Mouse (Mus musculus) adrenal gland, postnatal 0 days (tissue): ENCODE results near the gene Srbd1. TPM values are rescaled to one million over a fixed set of nuclear protein-coding genes. Genes with fewer than 3 reads are reported as not detected.

Experiments used
- polyA plus RNA-seq: library from polyadenylated mRNA; unstranded; fragments of >200 nt; fragmentation: Nextera tagmentation; extraction: Ambion mirVana; gene quantifications from 2 replicates; pipeline ENCODE4 v1.2.1, GENCODE M21; 2015

Srbd1 gene
- 7.3 and 8.7 TPM in 2 replicates for polyA plus RNA-seq

GRCm38 (mm10) chr17:86145079-86145951, at the start of gene Srbd1:
Gene Srbd1 (minus strand): TSS chr17:86145175.

GRCm38 (mm10) chr17:86167320-86168230, 22.6 kb upstream of the Srbd1 start, which contains the start of gene Prkce:
Gene Prkce (plus strand): TSS chr17:86167785.

Other genes with a start within 250 kb of the Srbd1 start
- 7.1 and 7.3 TPM in 2 replicates for gene Prkce, start 22.6 kb upstream of the Srbd1 start, polyA plus RNA-seq